ENCODE assay signal across 8 mouse cellular contexts in the genomic region with DNA sequence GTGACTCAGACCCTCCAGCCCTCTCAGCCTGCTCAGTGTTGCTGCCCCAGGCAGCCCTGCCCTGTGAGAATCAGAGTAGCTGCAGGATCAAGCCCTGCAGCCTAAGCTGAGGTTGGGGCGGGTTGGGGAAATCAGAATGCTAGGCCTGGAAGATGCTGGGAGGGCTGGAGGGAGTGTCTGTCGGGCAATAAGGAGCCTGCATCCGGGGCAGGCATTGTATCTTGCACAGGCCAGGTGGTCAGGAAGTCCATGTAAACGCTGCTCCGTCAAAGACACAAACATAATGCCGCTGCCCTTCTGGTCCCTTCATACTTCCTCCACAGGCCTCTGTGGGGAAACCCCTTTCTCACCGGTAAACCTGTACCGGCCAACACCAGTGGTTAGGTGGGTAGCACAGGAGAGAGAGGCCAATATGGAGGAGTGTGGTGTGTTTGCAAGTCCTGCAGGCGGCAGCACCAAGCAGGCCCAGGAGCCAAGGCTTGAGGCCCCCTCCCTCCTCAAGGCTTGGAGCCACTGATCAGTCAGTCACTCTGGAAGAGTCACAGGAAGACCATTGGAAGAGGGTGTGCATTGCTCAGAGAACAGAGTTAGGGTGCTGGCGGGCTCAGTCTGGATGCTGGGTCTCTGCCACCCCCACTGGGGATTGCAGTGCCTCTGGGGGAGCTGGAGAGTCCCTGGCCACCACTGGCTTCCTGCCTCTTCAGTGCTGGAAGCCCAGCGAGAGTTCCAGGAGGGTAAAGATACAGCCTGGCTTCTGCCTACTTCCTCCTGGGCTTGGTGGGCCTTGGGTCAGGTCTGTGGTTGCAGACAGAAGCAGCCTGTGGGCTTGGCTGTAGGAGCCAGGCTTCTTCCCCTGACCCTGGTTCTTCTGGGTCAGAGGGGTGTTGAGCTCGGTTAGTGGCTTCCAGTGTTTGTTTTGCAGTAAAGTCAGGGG. TPM values are rescaled to one million over a fixed set of nuclear protein-coding genes. Genes with fewer than 3 reads are reported as not detected.
DNase-seq lines count a peak whose midpoint lies in the region; ATAC-seq lines count a peak whose summit lies in the region.

No protein-coding gene starts in this region.

- peak; percentile 51 for ATAC-seq in granulocyte monocyte progenitor cell, adult 5-6 weeks (replicated peaks; ENCODE audit: poor library complexity, severe bottlenecking)
- ATAC-seq in limb, embryonic 13.5 days (ENCODE audit: low FRiP score, low read depth): no peak
- ATAC-seq in neural tube, embryonic 15.5 days (ENCODE audit: low FRiP score): no peak

- WGBS in limb, embryonic 13.5 days: 44% methylated on average over 12 of the region's 12 CpGs
- WGBS in neural tube, embryonic 15.5 days: 38% methylated on average over 12 of the region's 12 CpGs

- H3K9me3 ChIP-seq in limb, embryonic 13.5 days: no peaks in the 10 kb centered on the region
- H3K9me3 ChIP-seq in neural tube, embryonic 15.5 days (replicated peaks): no peaks in the 10 kb centered on the region

- peaks cover 89% of the 10 kb centered on the region for H3K4me1 ChIP-seq in limb, embryonic 13.5 days
- H3K4me1 ChIP-seq in neural tube, embryonic 15.5 days: peaks cover 97% of the 10 kb centered on the region

- H3K27me3 ChIP-seq in limb, embryonic 13.5 days: no peaks in the 10 kb centered on the region
- no peaks in the 10 kb centered on the region for H3K27me3 ChIP-seq in neural tube, embryonic 15.5 days (replicated peaks)

- H3K36me3 ChIP-seq in limb, embryonic 13.5 days: no peaks in the 10 kb centered on the region; the same call in 1 of the 2 replicates
- peaks cover 4% of the 10 kb centered on the region; the same call in 1 of the 2 replicates for H3K36me3 ChIP-seq in neural tube, embryonic 15.5 days

- H3K27ac ChIP-seq in limb, embryonic 13.5 days: peak overlapping the region; percentile 73
- peak overlapping the region; percentile 70 for H3K27ac ChIP-seq in neural tube, embryonic 15.5 days (replicated peaks)

- DNase-seq in spleen, adult 12 weeks (ENCODE audit: low spot score): peak; percentile 17
- no peak for DNase-seq in spleen, postnatal 14 days (ENCODE audit: low spot score in 2 of 2)
- peak; percentile 56 for DNase-seq in cerebellum, adult 11-12 months
- DNase-seq in urinary bladder, postnatal 14 days (ENCODE audit: low spot score): no peak
- DNase-seq in right cerebral cortex, postnatal 14 days: no peak

- H3K4me3 ChIP-seq in limb, embryonic 13.5 days: no peak overlapping the region
- H3K4me3 ChIP-seq in neural tube, embryonic 15.5 days (replicated peaks): no peak overlapping the region

- H3K9ac ChIP-seq in limb, embryonic 13.5 days: no peak overlapping the region; the same call in 1 of the 2 replicates
- peak overlapping the region; percentile 14; the same call in 1 of the 2 replicates for H3K9ac ChIP-seq in neural tube, embryonic 15.5 days (replicated peaks)

- 0 out of 2 replicates have a peak overlapping the region, but pooled peaks have one; percentile 4 for H3K4me2 ChIP-seq in limb, embryonic 13.5 days (replicated peaks)
- no peak overlapping the region for H3K4me2 ChIP-seq in neural tube, embryonic 15.5 days

RNA-seq across cellular contexts. Expression of a gene that starts 13.3 kb away (rescaled TPM):
- 2.1 and 7.9 TPM in 2 replicates for total RNA-seq in granulocyte monocyte progenitor cell, adult 5-6 weeks (2014; fragmentation: Nextera tagmentation)
- total RNA-seq in granulocyte monocyte progenitor cell, adult 5-6 weeks (2017): 2.8 and 4.6 TPM in 2 replicates
- 45.1 and 53.8 TPM in 2 replicates for polyA plus RNA-seq in limb, embryonic 13.5 days (2015; fragmentation: Nextera tagmentation; extraction: Ambion mirVana)
- polyA plus RNA-seq in neural tube, embryonic 15.5 days (2015; fragmentation: Nextera tagmentation; extraction: Ambion mirVana): 64.7 and 70.4 TPM in 2 replicates

RNA-seq across cellular contexts. Expression of a gene that starts 20.3 kb away (rescaled TPM):
- total RNA-seq in granulocyte monocyte progenitor cell, adult 5-6 weeks (2014; fragmentation: Nextera tagmentation): not detected in 2 replicates
- not detected in 2 replicates for total RNA-seq in granulocyte monocyte progenitor cell, adult 5-6 weeks (2017)
- polyA plus RNA-seq in limb, embryonic 13.5 days (2015; fragmentation: Nextera tagmentation; extraction: Ambion mirVana): 1.4 and 2.5 TPM in 2 replicates
- 2.1 and 3.5 TPM in 2 replicates for polyA plus RNA-seq in neural tube, embryonic 15.5 days (2015; fragmentation: Nextera tagmentation; extraction: Ambion mirVana)

RNA-seq across cellular contexts. Expression of a gene that starts 29.5 kb away (rescaled TPM):
- not detected in 2 replicates for total RNA-seq in granulocyte monocyte progenitor cell, adult 5-6 weeks (2014; fragmentation: Nextera tagmentation)
- not detected in 2 replicates for total RNA-seq in granulocyte monocyte progenitor cell, adult 5-6 weeks (2017)
- 0.94 and 0.95 TPM in 2 replicates for polyA plus RNA-seq in limb, embryonic 13.5 days (2015; fragmentation: Nextera tagmentation; extraction: Ambion mirVana)
- 1.2 and 2.1 TPM in 2 replicates for polyA plus RNA-seq in neural tube, embryonic 15.5 days (2015; fragmentation: Nextera tagmentation; extraction: Ambion mirVana)

RNA-seq across cellular contexts. Expression of a gene that starts 37.0 kb away (rescaled TPM):
- not detected in 2 replicates for total RNA-seq in granulocyte monocyte progenitor cell, adult 5-6 weeks (2014; fragmentation: Nextera tagmentation)
- not detected in 2 replicates for total RNA-seq in granulocyte monocyte progenitor cell, adult 5-6 weeks (2017)
- 0.11 TPM in 1 of 2 replicates, not detected in the other for polyA plus RNA-seq in limb, embryonic 13.5 days (2015; fragmentation: Nextera tagmentation; extraction: Ambion mirVana)
- polyA plus RNA-seq in neural tube, embryonic 15.5 days (2015; fragmentation: Nextera tagmentation; extraction: Ambion mirVana): 0.09 and 3.3 TPM in 2 replicates

RNA-seq across cellular contexts. Expression of a gene that starts 57.3 kb away (rescaled TPM):
- total RNA-seq in granulocyte monocyte progenitor cell, adult 5-6 weeks (2014; fragmentation: Nextera tagmentation): 25.9 and 31.5 TPM in 2 replicates
- 12.6 and 16.5 TPM in 2 replicates for total RNA-seq in granulocyte monocyte progenitor cell, adult 5-6 weeks (2017)
- polyA plus RNA-seq in limb, embryonic 13.5 days (2015; fragmentation: Nextera tagmentation; extraction: Ambion mirVana): 53.4 and 53.5 TPM in 2 replicates
- polyA plus RNA-seq in neural tube, embryonic 15.5 days (2015; fragmentation: Nextera tagmentation; extraction: Ambion mirVana): 37.2 and 40.1 TPM in 2 replicates

Comparison
In these comparisons a context has a peak if more than half of its experiments do, and no peak if none do; other contexts are left out.
1. DNase-seq: peak in spleen, adult 12 weeks (single experiment) and cerebellum, adult 11-12 months (single experiment); none in spleen, postnatal 14 days (0 of 2), urinary bladder, postnatal 14 days (single experiment) and right cerebral cortex, postnatal 14 days (single experiment).